Comparison of ENCODE assay signal across 8 mouse cellular contexts in the genomic region with DNA sequence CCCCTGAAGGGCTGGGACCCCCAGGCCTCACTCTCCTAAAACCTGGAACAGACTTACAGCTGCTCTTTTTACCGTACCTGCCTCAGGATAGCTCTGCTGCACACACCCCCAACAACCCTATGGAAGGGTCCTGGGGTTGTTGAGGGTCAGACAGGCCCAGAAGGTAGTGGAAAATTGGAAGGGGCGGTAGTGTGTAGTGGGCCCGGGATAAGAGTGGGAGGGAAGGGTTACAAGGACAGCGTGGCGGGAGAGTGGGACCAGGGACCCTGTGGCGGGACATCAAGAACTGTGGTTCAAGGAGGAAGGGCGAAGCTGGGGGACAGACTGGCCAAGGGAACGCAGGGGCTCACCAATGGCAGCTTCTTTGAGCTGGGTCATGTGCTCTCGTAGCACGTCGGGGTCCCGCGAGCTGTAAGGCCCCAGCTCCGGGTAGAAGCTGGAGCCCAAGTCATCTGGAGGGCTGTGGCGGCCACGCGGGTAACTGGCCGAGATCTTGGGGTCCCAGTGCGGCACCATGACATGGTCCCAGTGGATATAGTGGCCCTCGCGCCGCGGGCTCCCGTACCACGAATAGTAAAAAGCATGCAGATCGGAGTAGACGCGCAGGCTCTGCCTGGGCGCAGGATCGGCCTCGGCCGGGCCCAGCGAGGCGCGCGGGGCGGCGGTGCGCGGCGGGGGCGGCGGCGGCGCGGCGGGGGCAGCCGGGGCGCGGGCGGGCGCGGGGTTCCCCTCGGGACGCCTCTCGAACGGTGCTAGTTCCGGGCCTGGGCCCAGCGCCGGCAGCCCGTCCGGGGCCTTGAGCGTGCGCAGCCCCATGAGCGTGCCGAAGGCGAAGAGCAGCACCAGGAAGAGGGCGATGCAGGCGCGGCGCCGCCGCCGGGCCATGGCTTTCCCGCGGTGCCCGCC. TPM values are rescaled to one million over a fixed set of nuclear protein-coding genes. Genes with fewer than 3 reads are reported as not detected.
DNase-seq lines count a peak whose midpoint lies in the region; ATAC-seq and TF ChIP-seq lines count a peak whose summit lies in the region.

A gene (minus strand): TSS at position 889 of the 906 bp plus-strand sequence.

- intact Hi-C loops in left cerebral cortex, postnatal 10 days (cut with DNase I): no loop called here

- peak within 1 kb of the TSS; percentile 43 for H3K9ac ChIP-seq in heart, embryonic 16.5 days (ENCODE audit: low read length)
- H3K9ac ChIP-seq in neural tube, embryonic 13.5 days: peak within 1 kb of the TSS; percentile 89

- no peaks in the 10 kb centered on the region for H3K36me3 ChIP-seq in heart, embryonic 16.5 days (ENCODE audit: control insufficient read depth, insufficient read depth)
- H3K36me3 ChIP-seq in neural tube, embryonic 13.5 days: peaks cover 31% of the 10 kb centered on the region

- H3K4me1 ChIP-seq in heart, embryonic 16.5 days (ENCODE audit: control insufficient read depth, insufficient read depth, low read length): 0 out of 2 replicates have a peak, but pooled peaks cover 4% of the 10 kb centered on the region
- H3K4me1 ChIP-seq in embryonic fibroblast, embryonic 13.5 days (ENCODE audit: control insufficient read depth, insufficient read depth, low read length): no peaks in the 10 kb centered on the region
- H3K4me1 ChIP-seq in neural tube, embryonic 13.5 days (replicated peaks): peaks cover 31% of the 10 kb centered on the region

- no peak for DNase-seq in heart, postnatal 4 days
- peak; percentile 36 for DNase-seq in MN1 (ENCODE audit: low spot score)
- DNase-seq in left cerebral cortex, postnatal 10 days (ENCODE audit: extremely low spot score in 1 of 2, low spot score in 2 of 2): peak in 1 of 2 experiments; percentile 35
- no peak for DNase-seq in adrenal gland, postnatal 10 days
- DNase-seq in lung, postnatal 10 days: no peak

- no peak for TF ChIP-seq CTCF in embryonic fibroblast, embryonic 13.5 days (IDR thresholded peaks at IDR 0.05; ENCODE audit: borderline replicate concordance, insufficient read depth, low read length)

- peaks cover 30% of the 10 kb centered on the region for H3K27me3 ChIP-seq in heart, embryonic 16.5 days (ENCODE audit: control insufficient read depth, insufficient read depth, low read length)
- H3K27me3 ChIP-seq in neural tube, embryonic 13.5 days: no peaks in the 10 kb centered on the region

- H3K27ac ChIP-seq in heart, embryonic 16.5 days (ENCODE audit: low read length): no peak within 1 kb of the TSS
- no peak within 1 kb of the TSS for H3K27ac ChIP-seq in embryonic fibroblast, embryonic 13.5 days (ENCODE audit: insufficient read depth, low read length)
- peak within 1 kb of the TSS; percentile 89 for H3K27ac ChIP-seq in neural tube, embryonic 13.5 days (replicated peaks)

- WGBS in heart, embryonic 16.5 days: 4% methylated on average over 76 of the region's 77 CpGs
- WGBS in neural tube, embryonic 13.5 days: 2% methylated on average over 44 of the region's 77 CpGs

- H3K4me2 ChIP-seq in heart, embryonic 16.5 days (ENCODE audit: low read depth, low read length): peak within 1 kb of the TSS; percentile 69
- peak within 1 kb of the TSS; percentile 65 for H3K4me2 ChIP-seq in neural tube, embryonic 13.5 days

- H3K9me3 ChIP-seq in heart, embryonic 16.5 days (replicated peaks; ENCODE audit: control insufficient read depth, low read length): no peaks in the 10 kb centered on the region
- no peaks in the 10 kb centered on the region for H3K9me3 ChIP-seq in neural tube, embryonic 13.5 days

- no peak for ATAC-seq in heart, embryonic 16.5 days (replicated peaks; ENCODE audit: extremely low read depth, insufficient read depth, low FRiP score)
- peak; percentile 51 for ATAC-seq in neural tube, embryonic 13.5 days (ENCODE audit: low read depth)

- H3K4me3 ChIP-seq in heart, embryonic 16.5 days (ENCODE audit: low read length): peak within 1 kb of the TSS; percentile 53
- H3K4me3 ChIP-seq in embryonic fibroblast, embryonic 13.5 days (ENCODE audit: insufficient read depth, low read length): peak within 1 kb of the TSS; percentile 10; the same call in 1 of the 2 replicates
- H3K4me3 ChIP-seq in neural tube, embryonic 13.5 days: peak within 1 kb of the TSS; percentile 79

- no peak for TF ChIP-seq POLR2A in embryonic fibroblast, embryonic 13.5 days (IDR thresholded peaks at IDR 0.05; ENCODE audit: low read depth, low read length)

RNA-seq across cellular contexts. Expression of the gene that starts here (rescaled TPM):
- polyA plus RNA-seq in heart, embryonic 16.5 days (2015; fragmentation: Nextera tagmentation; extraction: Ambion mirVana): 0.07 and 0.29 TPM in 2 replicates
- total RNA-seq in heart, postnatal 4 days (2021): under 1 TPM in 1 of 2 experiments, not detected in 1; 0.11 TPM
- 0.18 and 0.44 TPM in 2 replicates for polyA plus RNA-seq in embryonic fibroblast, embryonic 13.5 days (2011; ENCODE audit: insufficient read length, low read depth, missing spikeins)
- 10 to 100 TPM; 54.0 TPM for total RNA-seq in left cerebral cortex, postnatal 10 days (2021)
- 8.2 and 10.0 TPM in 2 replicates for polyA plus RNA-seq in neural tube, embryonic 13.5 days (2015; fragmentation: Nextera tagmentation; extraction: Ambion mirVana)
- 1 to 10 TPM; 3.5 to 5.2 TPM for total RNA-seq in adrenal gland, postnatal 10 days (2021)

Comparison
In these comparisons a context has a peak if more than half of its experiments do, and no peak if none do; other contexts are left out.
1. RNA of the gene that starts here (total RNA-seq): 54.0 TPM in left cerebral cortex, postnatal 10 days; 3.5 to 5.2 TPM in adrenal gland, postnatal 10 days and 0.11 TPM in heart, postnatal 4 days; every median in the first group is over 4 times any median in the second.
2. H3K4me3 ChIP-seq: peak in every context shown above with its lines; median percentile 79 in neural tube, embryonic 13.5 days; 53 in heart, embryonic 16.5 days; 10 in embryonic fibroblast, embryonic 13.5 days.